Mouse (Mus musculus) small intestine, adult 2 months (tissue): ENCODE measurements around the gene Gpr162.

ENCODE experiments used
- CTCF ChIP-seq: fragments of 200-500 bp; IDR thresholded peaks from 2 replicates; pipeline ENCODE4 v1.5.1; 2012; ENCODE audit warnings: low read depth, mild to moderate bottlenecking, control low read depth, inconsistent platforms, low read length, moderate library complexity, mixed read lengths; ENCODE audit not compliant: insufficient replicate concordance, insufficient read length; ENCODE audit errors: extremely low read depth
- POLR2A ChIP-seq: fragments of 200-500 bp; IDR thresholded peaks from 2 replicates; pipeline ENCODE4 v1.6.1; 2012; ENCODE audit warnings: low read depth, mild to moderate bottlenecking, control low read depth, inconsistent platforms, low read length, moderate library complexity

DNA sequence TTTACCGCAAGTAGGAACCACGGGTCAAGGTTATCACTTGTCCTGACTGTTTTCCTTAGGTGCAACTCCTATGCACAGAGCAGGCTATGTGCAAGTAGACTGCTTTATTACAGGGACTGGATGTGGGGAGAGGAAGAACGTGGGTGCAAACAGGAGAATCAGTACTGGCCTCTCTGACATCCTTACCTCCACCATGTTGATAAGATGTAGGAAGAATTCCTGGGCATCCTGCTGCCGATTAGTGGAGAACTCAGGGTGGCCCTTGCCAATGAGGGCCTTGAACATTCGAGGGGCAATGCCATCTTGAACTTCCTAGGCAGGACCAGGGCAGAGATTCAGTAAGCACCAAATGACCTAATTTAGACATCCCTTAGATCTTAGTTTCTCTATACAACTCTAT is 42.9 kb downstream of the Gpr162 start:
- no peak for TF ChIP-seq POLR2A
- TF ChIP-seq CTCF, result no peak
